Mouse (Mus musculus) thymus, adult 2 months (tissue): ENCODE data around the gene Ubtd1.

Experiments
- CTCF ChIP-seq: fragments of 200-500 bp; IDR thresholded peaks from 2 replicates; pipeline ENCODE4 v1.5.1; 2012; ENCODE audit warnings: mild to moderate bottlenecking, control low read depth, low read length, moderate library complexity, borderline replicate concordance; ENCODE audit not compliant: control insufficient read depth, poor library complexity, insufficient read depth; ENCODE audit errors: extremely low read depth
- POLR2A ChIP-seq: fragments of 200-500 bp; IDR thresholded peaks from 2 replicates; pipeline ENCODE4 v1.6.1; 2012; ENCODE audit warnings: mild to moderate bottlenecking, low read length, control low read depth, moderate library complexity; ENCODE audit not compliant: control insufficient read depth, poor library complexity, insufficient read depth; ENCODE audit errors: extremely low read depth

GRCm38 (mm10) chr19:41934124-41934523 lies 47.4 kb upstream of the Ubtd1 start:
- TF ChIP-seq CTCF (no peak), POLR2A (no peak)
